Mouse (Mus musculus) kidney, adult 2 months (tissue): ENCODE results near the gene Crcp. TPM values are rescaled to one million over a fixed set of nuclear protein-coding genes. Genes with fewer than 3 reads are reported as not detected.
"Not testable (repeated sequence)": the region's sequence is repeated elsewhere in the genome, so short reads cannot be mapped to it uniquely, and the experiment has no call there.

ENCODE experiments used
- DNase-seq: peaks from one replicate; pipeline ENCODE4 v3.0.0; 2021
- H3K27ac ChIP-seq: fragments of 200-500 bp; 2 replicates; pipeline ENCODE4 v1.5.1; 2012; ENCODE audit warnings: low read depth, low read length, control low read depth, inconsistent platforms; ENCODE audit not compliant: insufficient read depth
- H3K27me3 ChIP-seq: fragments of 200-500 bp; replicated peaks from 2 replicates; pipeline ENCODE4 v1.6.1; 2012; ENCODE audit warnings: mild to moderate bottlenecking, moderate library complexity, low read length, inconsistent platforms; ENCODE audit not compliant: control insufficient read depth, insufficient read depth
- H3K36me3 ChIP-seq: fragments of 200-500 bp; 2 replicates; pipeline ENCODE4 v1.6.1; 2012; ENCODE audit warnings: mild to moderate bottlenecking, moderate library complexity, low read length, inconsistent platforms; ENCODE audit not compliant: control insufficient read depth, insufficient read depth
- H3K4me1 ChIP-seq: fragments of 200-500 bp; 2 replicates; pipeline ENCODE4 v1.6.1; 2011; ENCODE audit warnings: low read length; ENCODE audit not compliant: control insufficient read depth, insufficient read depth
- H3K4me3 ChIP-seq: fragments of 200-500 bp; 2 replicates; pipeline ENCODE4 v1.5.1; 2011; ENCODE audit warnings: mild to moderate bottlenecking, low read depth, low read length, control low read depth; ENCODE audit not compliant: insufficient read depth
- CTCF ChIP-seq: fragments of 200-500 bp; conservative IDR thresholded peaks from 2 replicates; pipeline ENCODE4 v1.5.1; 2011; ENCODE audit warnings: low read depth, mild to moderate bottlenecking, control low read depth, low read length, moderate library complexity, mixed read lengths; ENCODE audit not compliant: insufficient read depth, insufficient read length
- POLR2A ChIP-seq: fragments of 200-500 bp; IDR thresholded peaks from one replicate; pipeline ENCODE4 v1.6.1; 2011; ENCODE audit warnings: low read depth, low read length, control low read depth
- WGBS: fragments of 180-500 bp; shearing (Covaris S2); methylation state at CpG from one replicate; pipeline ENCODE4 v1.1.7; 2018; 5-methylcytosine and 5-hydroxymethylcytosine counted together
- polyA plus RNA-seq: library from polyadenylated mRNA; depleted of rRNA; stranded (reverse); fragments of >200 nt; gene quantifications from 2 replicates; pipeline ENCODE4 v1.2.3, GENCODE M21; 2012

Crcp gene
- polyA plus RNA-seq, 1 experiment, result 19.3 TPM

- under 1% methylated on average over 32 of the region's 32 CpGs for WGBS
- peak; percentile 98 for DNase-seq
- TF ChIP-seq POLR2A (peak; percentile 57), CTCF (peak; percentile 82)
These were observed 5.1 kb upstream of the Crcp start for GRCm38 (mm10) chr5:130023767-130024539.

GRCm38 (mm10) chr5:130027134-130027533 is 2.0 kb upstream of the Crcp start:
- TF ChIP-seq POLR2A (no peak), CTCF (no peak)
- no peaks in the 10 kb centered on the region for H3K36me3 ChIP-seq
- H3K4me1 ChIP-seq, result peaks cover 9% of the 10 kb centered on the region; the same call in 1 of the 2 replicates
- DNase-seq, result peak; percentile 94
- no peaks in the 10 kb centered on the region for H3K27me3 ChIP-seq
- 44% methylated on average over 5 of the region's 5 CpGs for WGBS
- peak overlapping the region; percentile 88; the same call in 1 of the 2 replicates for H3K27ac ChIP-seq
- no peak overlapping the region for H3K4me3 ChIP-seq

More at GRCm38 (mm10) chr5:130023767-130024539, 5.1 kb upstream of the Crcp start:
- Histone ChIP-seq H3K4me1 (peaks cover 9% of the 10 kb centered on the region; the same call in 1 of the 2 replicates), H3K36me3 (no peaks in the 10 kb centered on the region; the same call in 1 of the 2 replicates), H3K27me3 (no peaks in the 10 kb centered on the region), H3K4me3 (peak overlapping the region; percentile 74), H3K27ac (peak overlapping the region; percentile 90)

DNA sequence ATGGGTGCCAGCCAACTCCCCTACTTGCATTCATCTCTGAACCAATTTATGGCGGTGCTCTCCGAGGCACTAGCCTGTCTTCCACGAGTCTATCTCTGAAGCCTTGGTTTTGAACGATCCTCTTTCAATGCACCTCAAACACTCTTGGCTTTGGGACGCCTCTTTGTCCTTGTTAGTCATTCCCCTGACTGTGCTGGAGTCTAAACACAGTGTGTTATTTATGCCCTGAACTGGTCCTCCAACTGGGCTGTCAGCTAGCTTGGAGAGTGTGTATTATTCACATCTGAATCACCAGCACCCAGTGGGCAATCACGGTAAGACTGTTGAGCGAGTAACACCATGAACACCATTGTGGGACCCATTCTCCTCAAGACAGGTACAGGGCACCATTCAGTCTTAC is 1.4 kb upstream of the Crcp start:
- peaks cover 9% of the 10 kb centered on the region; the same call in 1 of the 2 replicates for H3K4me1 ChIP-seq
- peak overlapping the region; percentile 88 for H3K27ac ChIP-seq
- H3K36me3 ChIP-seq, result no peaks in the 10 kb centered on the region
- H3K4me3 ChIP-seq, result no peak overlapping the region
- no peaks in the 10 kb centered on the region for H3K27me3 ChIP-seq
- 74% methylated on average over 7 of the region's 7 CpGs for WGBS
- no peak for TF ChIP-seq CTCF
- DNase-seq, result no peak

DNA sequence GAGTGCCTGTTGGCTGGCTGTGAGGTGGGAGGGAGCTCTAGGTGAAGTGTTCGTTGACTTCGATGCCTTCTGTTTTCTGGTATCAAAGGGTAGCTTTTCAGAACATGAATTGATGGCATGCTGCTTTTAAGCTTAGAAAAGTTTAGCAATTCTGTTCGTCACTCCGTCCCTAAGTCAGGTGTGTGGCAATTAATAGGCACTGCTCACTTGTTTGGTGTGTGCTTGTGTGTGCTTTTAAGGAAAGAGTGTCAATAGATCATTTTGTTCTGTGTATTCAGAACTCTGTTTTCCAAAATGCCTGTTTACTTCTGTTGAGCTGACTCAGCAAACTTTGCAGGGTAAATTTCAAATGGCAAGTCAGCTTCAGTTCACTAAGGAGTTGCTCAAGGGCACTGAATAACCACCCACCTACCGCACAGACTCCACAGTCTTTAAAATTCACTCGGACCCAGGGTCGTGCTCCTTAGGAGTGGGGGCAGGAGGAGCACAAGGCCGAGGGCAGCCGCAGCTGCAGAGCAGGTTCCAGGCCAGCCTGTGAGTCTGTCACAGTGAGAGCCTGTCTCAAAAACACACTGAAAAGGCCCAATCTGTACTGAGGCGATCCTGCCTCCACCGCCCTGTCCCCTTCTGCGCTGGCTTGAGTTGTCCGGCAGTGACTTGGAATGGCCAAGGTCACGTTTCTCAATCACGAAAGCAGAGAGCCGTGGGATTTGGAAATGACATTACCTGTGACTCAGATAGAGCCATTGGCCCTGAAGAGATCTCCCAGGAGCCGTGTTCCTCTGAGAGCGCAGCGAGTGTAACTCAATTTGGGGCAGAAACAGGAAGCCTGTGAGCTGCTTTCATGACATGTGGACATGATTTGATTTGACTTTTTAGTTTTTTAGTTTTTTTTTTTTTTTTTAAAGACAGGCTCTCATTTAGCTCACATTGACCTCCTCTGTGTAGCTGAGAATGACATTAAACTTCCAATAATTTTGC is 2.6 kb downstream of the Crcp start:
- DNase-seq, result peak; percentile 29
- WGBS, result 84% methylated on average over 19 of the region's 19 CpGs
- no peak overlapping the region for H3K27ac ChIP-seq
- no peak overlapping the region for H3K4me3 ChIP-seq
- H3K36me3 ChIP-seq, result no peaks in the 10 kb centered on the region
- H3K27me3 ChIP-seq, result no peaks in the 10 kb centered on the region
- H3K4me1 ChIP-seq, result peaks cover 6% of the 10 kb centered on the region; the same call in 1 of the 2 replicates
- no peak for TF ChIP-seq POLR2A
- TF ChIP-seq CTCF, result no peak

DNA sequence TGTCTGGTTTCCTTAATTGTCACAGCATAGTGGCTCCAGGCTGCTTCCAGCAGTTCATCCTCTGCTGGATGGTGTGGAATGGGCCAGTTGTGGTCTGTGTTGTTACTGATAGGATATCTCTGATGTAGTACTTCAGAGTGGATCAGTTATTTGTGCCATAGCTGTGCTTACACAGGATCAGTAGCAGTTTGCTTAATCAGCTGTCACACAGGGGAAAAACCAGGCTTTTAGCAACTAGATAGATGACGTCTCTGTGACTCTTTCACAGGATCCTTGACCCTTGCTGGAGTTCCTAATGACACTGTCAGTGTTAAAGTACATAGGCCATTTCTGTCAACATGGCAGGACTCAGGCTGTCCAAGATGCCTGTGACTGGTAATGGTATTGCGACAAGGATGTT is 4.8 kb downstream of the Crcp start:
- Histone ChIP-seq H3K4me1 (no peaks in the 10 kb centered on the region; the same call in 1 of the 2 replicates), H3K36me3 (no peaks in the 10 kb centered on the region), H3K4me3 (no peak overlapping the region), H3K27ac (no peak overlapping the region), H3K27me3 (no peaks in the 10 kb centered on the region)
- WGBS, result 66% methylated on average over 2 of the region's 2 CpGs
- DNase-seq, result no peak
- TF ChIP-seq CTCF (no peak), POLR2A (no peak)

DNA sequence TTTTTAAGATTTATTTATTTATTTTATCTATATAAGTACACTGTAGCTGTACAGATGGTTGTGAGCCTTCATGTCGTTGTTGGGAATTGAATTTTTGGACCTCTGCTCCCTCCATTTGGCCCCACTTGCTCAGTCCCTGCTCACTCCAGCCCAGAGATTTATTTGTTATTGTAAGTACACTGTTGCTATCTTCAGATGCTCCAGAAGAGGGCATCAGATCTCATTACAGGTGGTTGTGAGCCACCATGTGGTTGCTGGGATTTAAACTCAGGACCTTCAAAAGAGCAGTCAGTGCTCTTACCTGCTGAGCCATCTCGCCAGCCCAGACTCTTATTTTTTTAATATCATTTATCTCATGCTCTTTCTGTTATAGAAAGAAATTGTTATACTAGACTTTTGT is 7.2 kb downstream of the Crcp start:
- not testable (repeated sequence) for H3K36me3 ChIP-seq, H3K27me3 ChIP-seq, H3K4me1 ChIP-seq, H3K27ac ChIP-seq, H3K4me3 ChIP-seq
- 58% methylated on average over 2 of the region's 2 CpGs for WGBS
- TF ChIP-seq CTCF, result peak; percentile 20; the same call in 1 of the 2 replicates
- peak; percentile 41 for DNase-seq
